Mouse (Mus musculus) CH12.LX (cell line): ENCODE data around the gene Clk2. TPM values are rescaled to one million over a fixed set of nuclear protein-coding genes. Genes with fewer than 3 reads are reported as not detected.
A peak's percentile ranks its signal among the peaks of the same experiment; 100 is the strongest.

ENCODE experiments used
- DNase-seq: peaks from one replicate; pipeline ENCODE4 v3.0.0-alpha.2; 2013; ENCODE audit errors: extremely low read depth
- H3K27ac ChIP-seq: 2 replicates; pipeline ENCODE4 v1.5.1; 2012; ENCODE audit warnings: low read depth, mild to moderate bottlenecking, control low read depth, moderate library complexity; ENCODE audit not compliant: insufficient read depth
- H3K27me3 ChIP-seq: replicated peaks from 2 replicates; pipeline ENCODE3; 2012; ENCODE audit warnings: inconsistent platforms
- H3K36me3 ChIP-seq, 2 experiments: replicated peaks in 1 of 2; 2 replicates each; pipeline versions ENCODE3 to v1.6.1; 2012; ENCODE audit warnings: inconsistent platforms in 1 of 2, low read length in 1 of 2, mild to moderate bottlenecking in 1 of 2, mixed read lengths in 1 of 2, moderate library complexity in 1 of 2; ENCODE audit not compliant: control insufficient read depth in 1 of 2, insufficient read depth in 1 of 2
- H3K4me1 ChIP-seq, 2 experiments: 2 replicates each; pipeline ENCODE4 v1.6.1; 2012; ENCODE audit warnings: inconsistent platforms in 1 of 2, moderate library complexity in 1 of 2; ENCODE audit not compliant: insufficient read depth in 2 of 2, control insufficient read depth in 1 of 2
- H3K4me2 ChIP-seq: 2 replicates; pipeline ENCODE4 v1.6.1; 2012; ENCODE audit warnings: low read depth, mild to moderate bottlenecking, control low read depth; ENCODE audit not compliant: poor library complexity, insufficient read depth, severe bottlenecking
- H3K4me3 ChIP-seq, 3 experiments: fragments of 150-350 bp in 1 of 3; sonication (generic) in 1 of 3; replicated peaks in 1 of 3; 2 replicates each; pipeline versions ENCODE3 to v1.5.1; 2011 to 2012; ENCODE audit warnings: low read depth in 2 of 3, low read length in 2 of 3, mild to moderate bottlenecking in 2 of 3, moderate library complexity in 2 of 3, control low read depth in 1 of 3, improper control_type of control experiment in 1 of 3, inconsistent platforms in 1 of 3, mixed read lengths in 1 of 3; ENCODE audit not compliant: poor library complexity in 1 of 3
- H3K79me2 ChIP-seq: replicated peaks from 2 replicates; pipeline ENCODE4 v1.6.1; 2012; ENCODE audit warnings: mild to moderate bottlenecking, moderate library complexity; ENCODE audit not compliant: control insufficient read depth, poor library complexity, insufficient read depth, severe bottlenecking; ENCODE audit errors: extremely low read depth
- H3K9ac ChIP-seq: 2 replicates; pipeline ENCODE4 v1.6.1; 2012; ENCODE audit warnings: low read depth, mild to moderate bottlenecking, control low read depth, moderate library complexity; ENCODE audit not compliant: insufficient read depth
- H3K9me3 ChIP-seq: replicated peaks from 2 replicates; pipeline ENCODE3; 2012; ENCODE audit warnings: low read length, inconsistent platforms, mixed read lengths
- BHLHE40 ChIP-seq: IDR thresholded peaks from 2 replicates; pipeline ENCODE4 v1.6.1; 2011; ENCODE audit warnings: mild to moderate bottlenecking, low read depth, low read length, improper control_type of control experiment
- CHD2 ChIP-seq: IDR thresholded peaks from 2 replicates; pipeline ENCODE4 v1.6.1; 2011; ENCODE audit warnings: low read length, improper control_type of control experiment
- ELF1 ChIP-seq: IDR thresholded peaks from 2 replicates; pipeline ENCODE4 v1.6.1; 2014; ENCODE audit warnings: low read depth, mild to moderate bottlenecking, inconsistent platforms, low read length, improper control_type of control experiment
- EP300 ChIP-seq: IDR thresholded peaks from 2 replicates; pipeline ENCODE4 v1.6.1; 2011; ENCODE audit warnings: low read length, improper control_type of control experiment
- ETS1 ChIP-seq: conservative IDR thresholded peaks from 2 replicates; pipeline ENCODE4 v1.6.1; 2012; ENCODE audit warnings: low read depth, mild to moderate bottlenecking, inconsistent platforms, low read length, improper control_type of control experiment, moderate library complexity
- GABPA ChIP-seq: IDR thresholded peaks from 2 replicates; pipeline ENCODE4 v1.6.1; 2012; ENCODE audit warnings: low read depth, low read length, improper control_type of control experiment, inconsistent platforms; ENCODE audit not compliant: insufficient replicate concordance
- HCFC1 ChIP-seq: IDR thresholded peaks from 2 replicates; pipeline ENCODE4 v1.6.1; 2012; ENCODE audit warnings: low read depth, mild to moderate bottlenecking, inconsistent platforms, low read length, improper control_type of control experiment
- IRF4 ChIP-seq: IDR thresholded peaks from 2 replicates; pipeline ENCODE4 v1.6.1; 2014; ENCODE audit warnings: low read depth, mild to moderate bottlenecking, inconsistent platforms, low read length, improper control_type of control experiment
- JUN ChIP-seq: IDR thresholded peaks from 2 replicates; pipeline ENCODE4 v1.6.1; 2011; ENCODE audit warnings: low read depth, mild to moderate bottlenecking, low read length, improper control_type of control experiment, moderate library complexity; ENCODE audit not compliant: insufficient read depth
- JUND ChIP-seq: conservative IDR thresholded peaks from 2 replicates; pipeline ENCODE4 v1.6.1; 2011; ENCODE audit warnings: low read depth, low read length, improper control_type of control experiment
- KAT2A ChIP-seq: IDR thresholded peaks from 2 replicates; pipeline ENCODE4 v1.6.1; 2012; ENCODE audit warnings: low read length, improper control_type of control experiment, inconsistent platforms; ENCODE audit not compliant: insufficient replicate concordance
- MAX ChIP-seq: IDR thresholded peaks from 2 replicates; pipeline ENCODE4 v1.6.1; 2011; ENCODE audit warnings: low read length, improper control_type of control experiment
- MAZ ChIP-seq: IDR thresholded peaks from 2 replicates; pipeline ENCODE4 v1.6.1; 2012; ENCODE audit warnings: low read depth, mild to moderate bottlenecking, inconsistent platforms, low read length, improper control_type of control experiment, moderate library complexity
- MEF2A ChIP-seq: IDR thresholded peaks from 2 replicates; pipeline ENCODE4 v1.6.1; 2014; ENCODE audit warnings: low read depth, mild to moderate bottlenecking, inconsistent platforms, low read length, improper control_type of control experiment, borderline replicate concordance
- MXI1 ChIP-seq: IDR thresholded peaks from 2 replicates; pipeline ENCODE4 v1.6.1; 2011; ENCODE audit warnings: mild to moderate bottlenecking, low read depth, low read length, improper control_type of control experiment
- MYC ChIP-seq: IDR thresholded peaks from 2 replicates; pipeline ENCODE4 v1.6.1; 2011; ENCODE audit warnings: low read depth, mild to moderate bottlenecking, improper control_type of control experiment, low read length
- NRF1 ChIP-seq: IDR thresholded peaks from 2 replicates; pipeline ENCODE4 v1.6.1; 2014; ENCODE audit warnings: low read depth, mild to moderate bottlenecking, inconsistent platforms, low read length, improper control_type of control experiment, moderate library complexity
- PAX5 ChIP-seq: IDR thresholded peaks from 2 replicates; pipeline ENCODE4 v1.6.1; 2012; ENCODE audit warnings: low read length, inconsistent platforms, mixed read lengths
- POLR2A ChIP-seq: IDR thresholded peaks from 2 replicates; pipeline ENCODE4 v1.6.1; 2011; ENCODE audit warnings: low read depth, mild to moderate bottlenecking, improper control_type of control experiment, low read length
- RAD21 ChIP-seq: IDR thresholded peaks from 2 replicates; pipeline ENCODE4 v1.6.1; 2011; ENCODE audit warnings: low read depth, mild to moderate bottlenecking, low read length, improper control_type of control experiment, moderate library complexity
- RCOR1 ChIP-seq: conservative IDR thresholded peaks from 2 replicates; pipeline ENCODE4 v1.6.1; 2012; ENCODE audit warnings: low read depth, mild to moderate bottlenecking, inconsistent platforms, low read length, improper control_type of control experiment
- SIN3A ChIP-seq: IDR thresholded peaks from 2 replicates; pipeline ENCODE4 v1.6.1; 2012; ENCODE audit warnings: low read length, improper control_type of control experiment, inconsistent platforms
- SMC3 ChIP-seq: IDR thresholded peaks from 2 replicates; pipeline ENCODE4 v1.6.1; 2011; ENCODE audit warnings: low read depth, low read length, improper control_type of control experiment
- TBP ChIP-seq: conservative IDR thresholded peaks from 2 replicates; pipeline ENCODE4 v1.6.1; 2011; ENCODE audit warnings: low read depth, low read length, improper control_type of control experiment
- TCF12 ChIP-seq: IDR thresholded peaks from 2 replicates; pipeline ENCODE4 v1.6.1; 2014; ENCODE audit warnings: low read depth, mild to moderate bottlenecking, inconsistent platforms, low read length, improper control_type of control experiment
- USF2 ChIP-seq: conservative IDR thresholded peaks from 2 replicates; pipeline ENCODE4 v1.6.1; 2011; ENCODE audit warnings: low read depth, low read length, improper control_type of control experiment
- ZC3H11A ChIP-seq: IDR thresholded peaks from 2 replicates; pipeline ENCODE4 v1.6.1; 2012; ENCODE audit warnings: low read depth, mild to moderate bottlenecking, inconsistent platforms, low read length, improper control_type of control experiment
- ZKSCAN1 ChIP-seq: IDR thresholded peaks from 2 replicates; pipeline ENCODE4 v1.6.1; 2012; ENCODE audit warnings: low read depth, inconsistent platforms, low read length, improper control_type of control experiment, borderline replicate concordance
- ZNF384 ChIP-seq: IDR thresholded peaks from 2 replicates; pipeline ENCODE4 v1.6.1; 2012; ENCODE audit warnings: low read depth, low read length, improper control_type of control experiment, inconsistent platforms
- dilution Hi-C: fragments of 300-500 bp; cut with MboI; formaldehyde crosslinking; loops from 2 replicates; pipeline ENCODE4 v1.14.3; 2020; ENCODE audit warnings: low sequenced_read_pairs; ENCODE audit not compliant: extremely low pct_unique_long_range_greater_than_20kb, extremely low pct_ligation_motif_present
- in situ Hi-C: fragments of 300-500 bp; cut with MboI; formaldehyde crosslinking; loops from 3 replicates; pipeline ENCODE4 v1.14.3; 2019; ENCODE audit warnings: low sequenced_read_pairs, low pct_ligation_motif_present, low pct_unique_long_range_greater_than_20kb, mixed read lengths
- polyA plus RNA-seq: library from polyadenylated mRNA; unstranded; fragments of >175 nt; gene quantifications from 2 replicates; pipeline ENCODE4 v1.2.1, GENCODE M21; 2012; ENCODE audit warnings: low read depth; ENCODE audit not compliant: insufficient read length
- total RNA-seq, 2 experiments: library from RNA; depleted of rRNA; stranded (reverse); fragments of 300-350 nt in 1 of 2; fragments of >200 nt in 1 of 2; gene quantifications; 2 replicates each; pipeline ENCODE4 v1.2.3; 2012 to 2014

Clk2 gene
- total and polyA plus RNA-seq, 3 experiments = 18.8 to 72.0 (median 29.9) TPM

- Histone ChIP-seq H3K27me3 (no peaks in the 10 kb centered on the region), H3K36me3 (peaks cover 55 to 70% of the 10 kb centered on the region in 2 experiments), H3K4me1 (peaks cover 5 to 39% of the 10 kb centered on the region in 2 experiments; a peak in 3 of 4 replicates), H3K9me3 (no peaks in the 10 kb centered on the region), H3K27ac (no peak overlapping the region), H3K4me3 (no peak overlapping the region), H3K9ac (no peak overlapping the region), H3K79me2 (peaks cover 14% of the 10 kb centered on the region), H3K4me2 (no peak overlapping the region)
- dilution Hi-C loops = no loop called here
- in situ Hi-C loops = no loop called here
- no peak for DNase-seq
- no peak for TF ChIP-seq MYC
- TF ChIP-seq TBP = no peak
- TF ChIP-seq ZC3H11A = no peak
- TF ChIP-seq ZNF384 = no peak
- TF ChIP-seq BHLHE40 = no peak
- TF ChIP-seq ETS1 = no peak
- no peak for TF ChIP-seq JUN
- TF ChIP-seq ELF1 = no peak
- no peak for TF ChIP-seq PAX5
- TF ChIP-seq MAX = no peak
- no peak for TF ChIP-seq CHD2
- no peak for TF ChIP-seq MAZ
- TF ChIP-seq, all 38 proteins: peak for 0
These were observed 46.1 kb downstream of the Clk2 start for GRCm38 (mm10) chr3:89210731-89211130.

- Histone ChIP-seq H3K9ac (peak overlapping the region; percentile 90), H3K9me3 (no peaks in the 10 kb centered on the region), H3K4me2 (peak overlapping the region; percentile 94), H3K36me3 (peaks cover 23 to 39% of the 10 kb centered on the region in 2 experiments), H3K4me1 (peaks cover 5 to 33% of the 10 kb centered on the region in 2 experiments; a peak in 3 of 4 replicates), H3K27me3 (no peaks in the 10 kb centered on the region), H3K4me3 (peak overlapping the region; percentile 84 to 96 (median 95)), H3K79me2 (peaks cover 14% of the 10 kb centered on the region), H3K27ac (peak overlapping the region; percentile 90)
- dilution Hi-C loops (no loop called here), in situ Hi-C loops (no loop called here)
- DNase-seq = peak; percentile 92
- peak; percentile 86 for TF ChIP-seq CHD2
- peak; percentile 97 for TF ChIP-seq SIN3A
- TF ChIP-seq SMC3 = no peak
- TF ChIP-seq HCFC1 = peak; percentile 88
- TF ChIP-seq BHLHE40 = peak; percentile 36; the same call in 1 of the 2 replicates
- TF ChIP-seq MYC = peak; percentile 63; the same call in 1 of the 2 replicates
- TF ChIP-seq ZC3H11A = no peak
- TF ChIP-seq ZKSCAN1 = no peak
- TF ChIP-seq USF2 = no peak
- TF ChIP-seq RCOR1 = no peak
- no peak for TF ChIP-seq RAD21
- peak; percentile 77; the same call in 1 of the 2 replicates for TF ChIP-seq MAX
- peak; percentile 82 for TF ChIP-seq POLR2A
- no peak for TF ChIP-seq GABPA
- TF ChIP-seq ETS1 = peak; percentile 48
- TF ChIP-seq KAT2A = peak; percentile 81; the same call in 1 of the 2 replicates
- TF ChIP-seq JUND = no peak
- TF ChIP-seq TCF12 = peak; percentile 55
- TF ChIP-seq EP300 = no peak; the same call in 1 of the 2 replicates
- 0 out of 2 replicates have a peak, but pooled peaks have one; percentile 12 for TF ChIP-seq TBP
- TF ChIP-seq NRF1 = peak; percentile 68; the same call in 1 of the 2 replicates
- TF ChIP-seq ZNF384 = no peak
- TF ChIP-seq MEF2A = peak; percentile 67; the same call in 1 of the 2 replicates
- TF ChIP-seq MXI1 = peak; percentile 97
- no peak for TF ChIP-seq PAX5
- no peak for TF ChIP-seq IRF4
These were observed 49.4 kb downstream of the Clk2 start for GRCm38 (mm10) chr3:89213803-89214530.
